In genomic region chr8:84878915-84879314, GRCm38 (mm10) we compare ENCODE assay signal across 26 mouse cellular contexts. TPM values are rescaled to one million over a fixed set of nuclear protein-coding genes. Genes with fewer than 3 reads are reported as not detected.
DNase-seq lines count a peak whose midpoint lies in the region; ATAC-seq lines count a peak whose summit lies in the region.
"Had no signal": no experiment of that assay in that cellular context is flagged by ENCODE, and none has a peak within 500 bp of the region (broad histone marks: within the 10 kb centered on the region; RNA-seq: fewer than 3 reads in every experiment).

No protein-coding gene starts in this region.

- H3K9ac ChIP-seq in liver, embryonic 12.5 days = no peak overlapping the region
- no peak overlapping the region for H3K9ac ChIP-seq in liver, embryonic 15.5 days
- H3K9ac ChIP-seq: embryonic facial prominence, embryonic 13.5 days; forebrain, postnatal 0 days; heart, embryonic 13.5 days; hindbrain, embryonic 12.5 days; hindbrain, embryonic 15.5 days had no signal

- DNase-seq in urinary bladder, postnatal 25 days (ENCODE audit: low spot score) = no peak
- DNase-seq in gastrocnemius, adult 18-20 months (ENCODE audit: low spot score) = no peak
- DNase-seq in right cerebral cortex, adult 2 months (ENCODE audit: low spot score in 2 of 2) = no peak
- DNase-seq: adrenal gland, adult 2 months; adrenal gland, postnatal 14 days; cerebellum, adult 11 months; cerebellum, adult 2 months; cerebellum, adult 9-11 months; cerebellum, postnatal 25 days; embryo, embryonic 11 days; forebrain, postnatal 0 days; gastrocnemius, postnatal 25 days; heart, adult 18-20 months; heart, postnatal 14 days had no signal

- ATAC-seq in erythroid progenitor cell, adult 5-6 weeks (replicated peaks; ENCODE audit: low FRiP score, poor library complexity, severe bottlenecking) = peak; percentile 74
- ATAC-seq in liver, embryonic 12.5 days = peak; percentile 78
- peak; percentile 69 for ATAC-seq in liver, embryonic 15.5 days (ENCODE audit: insufficient read depth)
- ATAC-seq: CD4-positive, CD25-positive, alpha-beta regulatory T cell, adult 4 months; forebrain, embryonic 14.5 days; forebrain, postnatal 0 days had no signal

- peaks cover 38% of the 10 kb centered on the region for H3K4me1 ChIP-seq in liver, embryonic 12.5 days
- peaks cover 30% of the 10 kb centered on the region for H3K4me1 ChIP-seq in liver, embryonic 15.5 days (replicated peaks)
- H3K4me1 ChIP-seq: embryonic facial prominence, embryonic 10.5 days; embryonic facial prominence, embryonic 13.5 days; heart, embryonic 10.5 days; heart, embryonic 13.5 days; hindbrain, embryonic 12.5 days; hindbrain, embryonic 15.5 days had no signal

- peaks cover 32% of the 10 kb centered on the region for H3K36me3 ChIP-seq in liver, embryonic 12.5 days
- peaks cover 17% of the 10 kb centered on the region; the same call in 1 of the 2 replicates for H3K36me3 ChIP-seq in liver, embryonic 15.5 days (replicated peaks)
- H3K36me3 ChIP-seq: heart, embryonic 13.5 days; hindbrain, embryonic 12.5 days; hindbrain, embryonic 15.5 days had no signal

- H3K27me3 ChIP-seq in liver, embryonic 12.5 days (replicated peaks) = no peaks in the 10 kb centered on the region
- H3K27me3 ChIP-seq in liver, embryonic 15.5 days = no peaks in the 10 kb centered on the region
- H3K27me3 ChIP-seq: embryonic facial prominence, embryonic 13.5 days; heart, embryonic 13.5 days; hindbrain, embryonic 12.5 days; hindbrain, embryonic 15.5 days had no signal

- no peak overlapping the region for H3K4me2 ChIP-seq in liver, embryonic 12.5 days
- no peak overlapping the region for H3K4me2 ChIP-seq in liver, embryonic 15.5 days
- H3K4me2 ChIP-seq: embryonic facial prominence, embryonic 13.5 days; heart, embryonic 13.5 days; hindbrain, embryonic 12.5 days; hindbrain, embryonic 15.5 days had no signal

- H3K27ac ChIP-seq in liver, embryonic 12.5 days = peak overlapping the region; percentile 50; the same call in 1 of the 2 replicates
- H3K27ac ChIP-seq in liver, embryonic 15.5 days (replicated peaks) = 0 out of 2 replicates have a peak overlapping the region, but pooled peaks have one; percentile 25
- H3K27ac ChIP-seq: embryonic facial prominence, embryonic 10.5 days; embryonic facial prominence, embryonic 13.5 days; heart, embryonic 10.5 days; heart, embryonic 13.5 days; hindbrain, embryonic 12.5 days; hindbrain, embryonic 15.5 days had no signal

- WGBS in liver, embryonic 12.5 days (ENCODE audit: insufficient replicate concordance) = 73% methylated on average over 1 of the region's 1 CpGs
- WGBS in liver, embryonic 15.5 days (ENCODE audit: insufficient replicate concordance) = 55% methylated on average over 1 of the region's 1 CpGs

- H3K9me3 ChIP-seq in liver, embryonic 12.5 days (replicated peaks) = no peaks in the 10 kb centered on the region
- no peaks in the 10 kb centered on the region for H3K9me3 ChIP-seq in liver, embryonic 15.5 days (replicated peaks)
- H3K9me3 ChIP-seq: embryonic facial prominence, embryonic 10.5 days; embryonic facial prominence, embryonic 13.5 days; heart, embryonic 10.5 days; heart, embryonic 13.5 days; hindbrain, embryonic 12.5 days; hindbrain, embryonic 15.5 days had no signal

- no peak overlapping the region for H3K4me3 ChIP-seq in liver, embryonic 12.5 days
- H3K4me3 ChIP-seq in liver, embryonic 15.5 days (replicated peaks) = no peak overlapping the region
- H3K4me3 ChIP-seq: embryonic facial prominence, embryonic 10.5 days; embryonic facial prominence, embryonic 13.5 days; heart, embryonic 10.5 days; heart, embryonic 13.5 days; hindbrain, embryonic 12.5 days; hindbrain, embryonic 15.5 days had no signal

RNA-seq across cellular contexts. Expression of gene Syce2, which starts 7.0 kb away (rescaled TPM):
- total RNA-seq in erythroid progenitor cell, adult 5-6 weeks (2015; ENCODE audit: low replicate concordance) = 65.2 and 133 TPM in 2 replicates
- total RNA-seq in erythroid progenitor cell, adult 5-6 weeks (2017; ENCODE audit: low replicate concordance) = 9.2 and 29.9 TPM in 2 replicates
- polyA plus RNA-seq in liver, embryonic 12.5 days (2016; fragmentation: Nextera tagmentation; extraction: Ambion mirVana) = 110 TPM in 2 replicates
- 50.1 and 55.0 TPM in 2 replicates for polyA plus RNA-seq in liver, embryonic 15.5 days (2015; fragmentation: Nextera tagmentation; extraction: Ambion mirVana)
- total RNA-seq in gastrocnemius, adult 18-20 months (2021) = 1 to 10 TPM; 1.3 to 1.4 TPM

RNA-seq across cellular contexts. Expression of gene Gcdh, which starts 14.8 kb away (rescaled TPM):
- total RNA-seq in erythroid progenitor cell, adult 5-6 weeks (2015; ENCODE audit: low replicate concordance) = 16.9 and 36.9 TPM in 2 replicates
- 22.8 and 26.2 TPM in 2 replicates for total RNA-seq in erythroid progenitor cell, adult 5-6 weeks (2017; ENCODE audit: low replicate concordance)
- polyA plus RNA-seq in liver, embryonic 12.5 days (2016; fragmentation: Nextera tagmentation; extraction: Ambion mirVana) = 41.1 and 44.3 TPM in 2 replicates
- polyA plus RNA-seq in liver, embryonic 15.5 days (2015; fragmentation: Nextera tagmentation; extraction: Ambion mirVana) = 55.1 and 67.9 TPM in 2 replicates
- 10 to 100 TPM; 33.7 to 38.2 TPM for total RNA-seq in gastrocnemius, adult 18-20 months (2021)

RNA-seq across cellular contexts. Expression of gene Farsa, which starts 22.1 kb away (rescaled TPM):
- total RNA-seq in erythroid progenitor cell, adult 5-6 weeks (2015; ENCODE audit: low replicate concordance) = 11.2 and 19.7 TPM in 2 replicates
- 29.4 and 35.6 TPM in 2 replicates for total RNA-seq in erythroid progenitor cell, adult 5-6 weeks (2017; ENCODE audit: low replicate concordance)
- 96.3 and 98.6 TPM in 2 replicates for polyA plus RNA-seq in liver, embryonic 12.5 days (2016; fragmentation: Nextera tagmentation; extraction: Ambion mirVana)
- polyA plus RNA-seq in liver, embryonic 15.5 days (2015; fragmentation: Nextera tagmentation; extraction: Ambion mirVana) = 58.8 and 61.9 TPM in 2 replicates
- total RNA-seq in gastrocnemius, adult 18-20 months (2021) = 10 to 100 TPM; 22.8 to 25.2 TPM

RNA-seq across cellular contexts. Expression of gene Klf1, which starts 22.8 kb away (rescaled TPM):
- 262 and 325 TPM in 2 replicates for total RNA-seq in erythroid progenitor cell, adult 5-6 weeks (2015; ENCODE audit: low replicate concordance)
- total RNA-seq in erythroid progenitor cell, adult 5-6 weeks (2017; ENCODE audit: low replicate concordance) = 240 and 399 TPM in 2 replicates
- polyA plus RNA-seq in liver, embryonic 12.5 days (2016; fragmentation: Nextera tagmentation; extraction: Ambion mirVana) = 517 and 552 TPM in 2 replicates
- polyA plus RNA-seq in liver, embryonic 15.5 days (2015; fragmentation: Nextera tagmentation; extraction: Ambion mirVana) = 443 and 534 TPM in 2 replicates
- total RNA-seq in gastrocnemius, adult 18-20 months (2021) = not detected
- total RNA-seq: forebrain, postnatal 0 days; gastrocnemius, adult 8-10 months; gastrocnemius, postnatal 25 days; heart, adult 18-20 months; heart, postnatal 14 days had no signal

RNA-seq across cellular contexts. Expression of gene Dnase2a, which starts 29.4 kb away (rescaled TPM):
- total RNA-seq in erythroid progenitor cell, adult 5-6 weeks (2015; ENCODE audit: low replicate concordance) = 32.7 and 33.2 TPM in 2 replicates
- total RNA-seq in erythroid progenitor cell, adult 5-6 weeks (2017; ENCODE audit: low replicate concordance) = 74.6 and 78.4 TPM in 2 replicates
- 10.8 and 11.4 TPM in 2 replicates for polyA plus RNA-seq in liver, embryonic 12.5 days (2016; fragmentation: Nextera tagmentation; extraction: Ambion mirVana)
- polyA plus RNA-seq in liver, embryonic 15.5 days (2015; fragmentation: Nextera tagmentation; extraction: Ambion mirVana) = 11.4 and 12.7 TPM in 2 replicates
- total RNA-seq in gastrocnemius, adult 18-20 months (2021) = 1 to 10 TPM; 6.1 to 6.8 TPM

Comparison
In these comparisons a context has a peak if more than half of its experiments do, and no peak if none do; other contexts are left out.
1. RNA of gene Syce2, which starts 7.0 kb away (total RNA-seq): 9.2 to 133 TPM in erythroid progenitor cell, adult 5-6 weeks; 1.3 to 1.4 TPM in gastrocnemius, adult 18-20 months; every median in the first group is over 4 times any median in the second.
2. Peak in every context shown above with its lines, with median percentiles within 50 percentile points of each other: ATAC-seq.